Mouse (Mus musculus): Measurements from ENCODE around the gene Gxylt2.

The Gxylt2 gene

DNA sequence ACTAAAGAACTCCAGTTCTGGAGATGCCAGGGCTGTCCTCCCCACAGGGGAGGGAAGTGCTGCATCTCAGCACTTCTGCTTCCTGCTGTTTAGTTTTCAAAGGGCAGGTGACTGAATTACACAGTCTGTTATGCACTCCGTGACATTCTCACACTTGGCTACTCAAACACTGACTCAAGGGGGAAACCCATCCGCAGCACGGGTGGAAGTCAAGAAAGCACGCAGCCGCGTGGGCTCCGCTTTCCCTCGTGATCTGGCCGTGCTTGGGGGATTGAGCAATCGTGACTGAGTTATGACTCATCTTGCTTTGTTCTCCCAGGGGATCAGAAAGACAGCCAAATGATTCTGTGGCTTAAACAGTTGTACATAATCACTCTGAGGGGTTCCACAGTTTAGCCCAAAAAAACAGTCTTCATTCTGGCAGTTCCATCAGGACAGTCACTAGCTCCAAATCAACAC is 96.0 kb downstream of the Gxylt2 start:
- DNase-seq (ENCODE audit: low read depth): peak; percentile 83

DNA sequence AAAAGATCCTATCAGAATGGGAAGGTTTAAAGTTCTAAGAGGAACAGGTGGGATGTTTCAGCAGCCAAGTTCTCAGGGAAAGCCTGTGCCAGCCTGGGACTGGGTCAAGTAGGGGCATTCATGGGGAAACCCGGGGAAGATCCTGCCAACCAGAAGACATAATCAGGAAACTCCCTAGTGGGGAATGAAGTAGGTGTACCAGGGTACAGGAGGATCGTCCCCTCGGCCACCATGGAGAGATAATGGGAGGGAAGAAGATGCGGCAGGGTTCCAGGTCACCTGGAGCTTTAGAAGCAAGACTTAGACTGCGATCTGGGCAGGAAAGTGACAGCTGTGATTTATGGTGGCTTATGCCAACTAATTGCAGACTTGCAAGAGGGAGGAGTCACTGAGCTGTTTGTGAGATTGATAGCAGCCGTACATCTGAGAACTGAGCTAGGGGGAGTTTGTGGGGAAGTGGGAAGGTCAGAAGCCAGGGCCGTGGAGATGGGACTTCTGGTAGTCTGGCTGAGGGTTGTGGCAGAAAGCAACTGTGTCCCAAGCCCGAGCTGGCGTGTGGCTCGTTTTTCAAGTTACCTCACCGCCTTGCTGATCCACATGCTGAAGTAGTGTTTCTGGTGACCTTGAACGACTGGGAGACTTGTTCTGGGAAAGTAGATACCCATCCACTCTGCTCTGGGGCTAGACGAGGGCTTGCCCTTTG is 98.0 kb downstream of the Gxylt2 start:
- DNase-seq (ENCODE audit: low read depth): no peak

DNA sequence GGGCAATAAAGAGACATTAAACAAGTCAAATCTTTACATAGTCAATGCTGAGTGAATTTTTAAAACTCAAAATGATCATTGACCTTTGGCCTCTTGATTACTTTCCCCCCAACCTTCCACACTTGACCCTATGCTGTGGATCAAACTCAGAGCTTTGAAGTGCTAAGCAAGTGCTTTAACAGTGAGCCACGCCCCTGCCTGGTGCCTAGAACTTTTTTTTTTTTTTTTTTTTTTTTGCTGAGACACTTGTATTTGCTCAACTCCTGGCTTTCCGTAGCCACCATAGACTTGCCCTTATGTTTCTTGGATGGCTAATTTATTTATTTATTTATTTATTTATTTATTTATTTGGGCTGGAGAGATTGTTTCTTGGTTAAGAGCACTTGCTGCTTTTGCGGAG is 98.7 kb downstream of the Gxylt2 start:
- no peak for DNase-seq (ENCODE audit: low read depth)

DNA sequence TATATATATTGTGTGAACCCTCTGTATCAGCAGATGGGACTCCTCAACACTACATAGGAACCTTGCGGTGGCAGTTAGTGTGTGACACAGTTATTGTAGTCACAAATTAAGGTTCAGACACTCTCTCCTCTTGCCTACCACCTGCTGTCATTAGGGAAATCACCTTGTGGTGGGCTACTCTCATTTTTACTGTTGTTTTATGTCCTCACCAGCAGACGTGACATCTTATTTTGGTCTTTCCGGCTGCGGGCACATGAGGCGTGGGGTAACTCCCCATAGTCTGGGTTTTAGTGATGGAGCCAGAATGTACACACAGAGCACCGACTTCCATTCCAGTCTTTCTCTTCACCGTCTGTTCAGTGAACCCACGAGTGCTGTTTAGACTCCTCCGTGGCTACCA is 102.7 kb downstream of the Gxylt2 start:
- DNase-seq (ENCODE audit: low read depth): no peak

DNA sequence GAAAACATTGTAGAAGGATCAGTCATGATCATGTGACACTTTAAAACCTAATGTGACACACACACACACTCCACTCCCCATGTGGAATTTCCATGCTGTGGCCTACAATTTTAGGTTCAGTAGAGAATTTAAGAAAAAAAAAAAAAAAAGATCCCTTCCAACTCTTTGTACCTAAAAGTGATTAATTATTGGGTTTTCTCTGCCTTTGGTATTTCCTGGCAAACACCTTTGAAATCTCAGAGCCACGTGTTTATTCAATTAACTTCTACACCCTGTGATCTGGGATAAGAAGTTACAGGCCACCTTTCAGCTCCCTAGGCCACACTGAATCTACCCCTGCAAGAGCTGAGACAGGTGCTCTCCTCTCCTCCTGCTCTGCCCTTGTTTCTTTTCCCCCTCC is 103.2 kb downstream of the Gxylt2 start:
- no peak for DNase-seq (ENCODE audit: low read depth)

DNA sequence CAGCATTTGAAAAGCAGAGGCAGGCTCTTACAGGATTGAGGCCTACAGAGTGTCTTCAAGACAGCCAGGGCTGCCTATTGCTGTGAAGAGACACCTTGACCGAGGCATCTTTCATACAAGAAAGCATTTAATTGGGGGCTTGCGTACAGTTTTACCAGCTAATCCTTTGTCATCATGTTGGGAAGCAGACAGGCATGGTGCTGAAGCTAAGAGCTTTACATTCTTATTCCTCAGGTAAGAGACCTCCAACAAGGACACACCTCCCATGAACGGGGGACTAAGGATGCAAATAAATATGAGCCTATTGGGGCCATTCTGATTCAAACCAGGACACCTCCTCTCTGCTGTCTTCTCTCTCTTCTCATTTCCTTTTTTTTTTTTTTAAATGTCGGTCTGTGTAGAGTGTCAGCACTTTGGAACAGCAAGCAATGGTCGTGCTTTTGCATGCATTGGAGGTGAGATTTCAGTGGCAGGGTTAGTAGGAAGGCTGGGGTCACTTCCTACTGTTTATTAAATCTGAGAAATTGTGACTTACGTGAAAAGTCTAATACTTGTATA is 103.8 kb downstream of the Gxylt2 start:
- DNase-seq (ENCODE audit: low read depth): no peak

DNA sequence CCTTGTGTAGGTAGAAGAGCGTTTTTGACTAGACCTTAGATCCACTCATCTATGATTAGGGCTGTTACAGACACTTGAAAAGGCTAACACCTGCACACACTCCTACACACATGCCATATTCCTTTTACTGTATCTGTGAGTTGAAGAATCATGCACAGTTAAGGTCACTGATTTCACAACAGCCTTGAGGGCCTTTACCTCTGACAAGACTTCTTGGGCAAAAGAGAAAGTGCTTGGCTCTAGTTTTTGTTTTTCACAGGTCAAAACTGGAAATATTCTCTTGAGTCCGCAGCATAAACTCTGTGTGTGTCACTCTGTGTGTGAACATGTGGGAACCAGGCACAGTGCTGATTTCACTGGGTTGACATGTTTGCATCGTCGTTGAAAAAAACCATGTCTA is 105.6 kb downstream of the Gxylt2 start:
- DNase-seq (ENCODE audit: low read depth): no peak

DNA sequence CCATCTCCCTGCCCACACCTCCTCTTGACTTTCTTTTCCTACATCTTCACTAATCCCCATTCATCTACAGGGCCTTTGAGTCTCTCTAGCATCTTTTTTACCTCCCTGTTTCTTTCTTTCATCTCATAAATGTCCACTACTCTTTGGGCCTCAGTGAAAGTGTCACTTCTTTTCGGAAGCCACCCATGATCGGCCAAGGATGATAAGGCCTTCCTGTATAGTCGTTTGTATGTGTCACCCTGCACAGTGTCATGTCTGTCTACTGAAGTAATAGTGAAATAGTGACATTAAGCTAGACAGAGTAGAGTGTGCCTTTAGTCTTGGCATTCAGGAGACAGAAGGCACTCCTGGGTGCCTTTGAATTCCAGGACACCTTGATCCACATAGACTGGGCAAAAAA is 107.2 kb downstream of the Gxylt2 start:
- no peak for DNase-seq (ENCODE audit: low read depth)

DNA sequence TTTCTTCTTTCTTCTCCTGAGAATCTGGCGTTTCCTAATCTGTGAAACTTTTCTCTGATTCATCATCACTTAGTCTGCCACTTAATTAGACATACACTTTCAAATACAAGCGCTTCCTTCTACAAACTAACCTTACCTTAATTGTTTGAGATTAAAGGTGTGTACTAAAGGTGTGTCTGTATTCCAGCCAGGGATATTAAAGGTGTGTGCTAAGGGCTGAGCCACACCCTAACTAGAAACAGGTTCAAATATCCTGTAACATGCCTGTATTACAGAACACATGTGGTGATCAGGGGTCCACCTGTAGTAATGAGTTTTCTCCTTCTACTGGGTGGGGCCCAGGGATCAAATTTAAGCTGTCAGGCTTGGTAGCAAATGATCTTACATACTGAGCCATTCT is 116.8 kb downstream of the Gxylt2 start:
- DNase-seq (ENCODE audit: low read depth): no peak

DNA sequence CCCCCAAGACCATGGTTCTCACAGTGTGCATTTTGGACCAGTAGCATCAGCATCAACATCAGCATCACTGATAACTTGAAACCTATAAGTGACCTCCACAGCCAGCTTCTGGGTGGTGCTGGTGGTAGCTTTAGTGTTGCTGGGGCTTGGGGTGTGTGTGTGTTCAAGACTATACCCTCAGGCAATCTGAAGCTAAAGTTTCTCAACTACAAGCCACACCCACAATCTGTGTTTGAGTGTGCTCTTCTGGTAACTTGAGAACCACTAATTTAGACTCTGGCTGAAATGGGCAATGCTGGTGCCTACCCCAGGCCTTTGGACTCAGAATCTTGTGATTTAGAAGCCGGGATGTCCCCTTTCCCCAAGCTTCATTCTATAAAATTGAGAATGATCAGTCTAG is 118.8 kb downstream of the Gxylt2 start:
- DNase-seq (ENCODE audit: low read depth): no peak

DNA sequence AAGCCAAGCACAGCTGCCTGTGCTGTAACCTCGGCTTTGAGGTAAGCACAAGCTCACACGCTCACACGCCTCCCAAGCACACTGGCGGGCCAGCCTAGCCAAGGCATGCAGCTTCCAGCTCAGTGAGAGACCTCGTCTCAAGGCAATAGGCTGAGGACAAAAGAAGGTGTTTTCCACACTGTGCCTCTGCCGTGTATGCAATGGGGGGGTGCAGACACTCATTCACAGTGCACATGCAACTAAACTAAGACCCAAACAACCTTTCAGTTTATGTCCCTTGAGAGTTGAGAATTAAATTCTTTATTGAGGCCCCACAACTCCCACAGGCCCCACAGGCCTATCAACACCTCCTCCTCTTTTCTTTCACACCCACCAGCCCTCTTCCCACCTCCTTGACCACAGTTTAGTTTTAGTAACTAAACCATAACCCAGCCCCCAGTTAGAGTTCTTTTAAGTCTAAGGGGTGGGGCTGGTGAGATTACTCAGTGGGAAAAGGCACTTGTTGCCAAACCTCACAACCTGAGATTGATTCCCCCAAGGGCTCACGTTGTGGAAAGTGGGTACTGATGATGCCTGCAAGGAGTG is 119.9 kb downstream of the Gxylt2 start:
- DNase-seq (ENCODE audit: low read depth): no peak

DNA sequence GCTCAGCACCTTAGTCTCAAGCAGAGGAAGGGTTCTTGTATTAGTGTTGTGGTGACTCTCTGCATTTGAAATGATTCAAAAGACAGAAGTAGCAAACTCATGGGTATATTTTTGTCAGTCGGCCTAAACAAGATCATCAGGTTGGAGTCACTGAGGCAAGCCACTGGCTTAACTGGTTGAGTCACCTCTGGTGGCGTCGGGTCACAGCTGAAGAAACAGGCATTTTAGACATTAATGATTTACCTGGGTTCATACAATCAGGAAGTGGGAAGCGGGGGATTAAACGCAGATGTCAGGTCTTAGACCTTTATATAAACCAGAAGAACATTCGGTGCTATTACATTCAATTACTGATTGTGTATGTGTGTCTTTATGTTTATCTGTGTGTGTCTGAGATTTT is 121.5 kb downstream of the Gxylt2 start:
- no peak for DNase-seq (ENCODE audit: low read depth)

DNA sequence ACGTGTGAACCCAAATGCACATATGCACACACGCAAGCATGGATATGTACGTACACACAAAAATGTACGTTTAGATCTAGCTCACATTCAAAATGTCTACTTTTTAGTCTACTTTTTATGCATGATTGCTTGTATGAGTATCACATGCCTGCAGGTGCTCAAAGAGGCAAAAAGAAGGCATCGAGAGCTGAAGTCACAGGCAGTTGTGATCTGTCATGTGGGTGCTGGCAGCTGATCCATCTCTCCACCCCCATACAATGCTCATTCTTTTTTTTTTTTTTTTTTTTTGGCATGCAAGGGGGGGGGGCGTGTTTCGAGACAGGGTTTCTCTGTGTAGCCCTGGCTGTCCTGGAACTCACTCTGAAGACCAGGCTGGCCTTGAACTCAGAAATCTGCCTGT is 124.0 kb downstream of the Gxylt2 start:
- DNase-seq (ENCODE audit: low read depth): no peak

DNA sequence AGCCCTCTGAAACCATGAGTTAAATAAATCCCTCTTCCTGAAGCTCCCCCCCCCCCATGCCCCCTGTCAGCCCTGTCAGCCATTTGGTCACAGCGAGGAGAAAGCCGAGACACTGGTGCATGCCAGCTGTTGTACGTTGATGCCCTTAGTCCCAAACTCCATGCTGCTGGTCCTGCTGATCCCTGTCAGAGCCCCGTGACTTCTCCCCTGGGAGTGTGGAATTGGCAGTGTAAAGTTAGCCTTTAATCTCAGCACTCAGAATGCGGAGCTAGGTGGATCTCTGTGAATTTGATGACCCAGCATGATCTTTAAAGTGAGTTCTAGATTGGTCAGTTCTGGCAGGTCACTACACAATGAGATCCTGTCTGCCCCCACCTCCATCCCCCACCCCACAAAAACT is 125.2 kb downstream of the Gxylt2 start:
- no peak for DNase-seq (ENCODE audit: low read depth)

DNA sequence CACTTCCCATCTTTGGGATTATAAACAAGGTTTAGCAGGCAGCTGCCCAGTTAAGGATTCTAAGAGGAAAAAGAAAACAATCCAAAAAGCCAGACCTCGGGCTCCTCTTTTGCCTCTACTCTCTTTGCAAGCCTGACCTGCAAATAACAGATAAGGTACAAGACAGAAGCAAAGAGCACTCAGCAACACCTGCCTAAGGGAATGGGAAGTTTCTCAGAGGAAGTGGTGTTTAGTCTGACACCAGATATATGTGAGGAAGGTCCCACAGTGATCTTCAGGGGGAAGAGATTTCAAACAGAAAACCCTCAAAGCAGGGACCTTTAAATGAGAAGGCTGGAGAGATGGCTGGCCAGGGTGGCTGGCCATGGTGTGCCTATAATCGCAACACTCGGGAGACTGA is 126.7 kb downstream of the Gxylt2 start:
- DNase-seq (ENCODE audit: low read depth): no peak

DNA sequence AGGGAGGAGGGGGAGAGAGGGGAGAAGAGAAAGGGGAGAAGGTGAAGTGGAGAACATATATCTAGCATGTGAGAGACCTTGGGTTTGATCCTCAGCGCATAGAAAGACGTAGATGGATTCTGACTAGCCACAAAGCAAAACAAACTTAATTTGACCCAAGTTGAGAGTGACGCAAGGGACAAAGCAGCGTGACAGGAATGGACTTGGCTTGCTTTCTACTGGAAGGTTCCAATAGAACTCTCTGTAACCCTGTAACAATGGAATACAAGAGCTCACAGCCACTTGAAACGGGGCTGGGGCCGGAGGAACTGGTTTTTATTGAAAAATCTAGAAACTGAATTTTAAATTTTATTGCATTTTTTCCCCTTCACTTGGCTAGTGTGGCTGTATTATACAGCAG is 127.2 kb downstream of the Gxylt2 start:
- DNase-seq (ENCODE audit: low read depth): no peak

DNA sequence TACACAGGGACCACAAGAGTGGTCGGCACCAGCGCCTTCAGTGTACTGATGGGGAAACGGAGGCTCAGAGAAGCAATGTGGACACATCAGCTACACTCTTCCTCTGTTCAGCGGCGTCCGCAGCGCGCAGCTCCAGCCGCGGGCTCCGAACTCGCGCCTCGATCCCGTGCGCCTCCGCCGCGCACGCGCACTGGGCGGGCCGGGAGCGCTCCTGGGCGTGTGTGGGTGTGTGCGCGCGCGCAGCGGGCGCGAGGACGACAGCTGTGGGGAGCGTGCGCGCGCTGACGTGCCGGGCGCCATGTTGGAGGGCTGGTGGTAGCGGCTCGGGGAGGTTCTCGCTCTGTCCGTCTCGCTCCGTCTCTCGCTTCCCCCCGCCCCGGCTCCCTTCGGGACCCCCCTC is 128.8 kb downstream of the Gxylt2 start, which contains the start of gene Ppp4r2:
Gene Ppp4r2, plus strand, starts transcription at position 268 of the 400 bp plus-strand sequence.
- peak; percentile 46 for DNase-seq (ENCODE audit: low read depth)

DNA sequence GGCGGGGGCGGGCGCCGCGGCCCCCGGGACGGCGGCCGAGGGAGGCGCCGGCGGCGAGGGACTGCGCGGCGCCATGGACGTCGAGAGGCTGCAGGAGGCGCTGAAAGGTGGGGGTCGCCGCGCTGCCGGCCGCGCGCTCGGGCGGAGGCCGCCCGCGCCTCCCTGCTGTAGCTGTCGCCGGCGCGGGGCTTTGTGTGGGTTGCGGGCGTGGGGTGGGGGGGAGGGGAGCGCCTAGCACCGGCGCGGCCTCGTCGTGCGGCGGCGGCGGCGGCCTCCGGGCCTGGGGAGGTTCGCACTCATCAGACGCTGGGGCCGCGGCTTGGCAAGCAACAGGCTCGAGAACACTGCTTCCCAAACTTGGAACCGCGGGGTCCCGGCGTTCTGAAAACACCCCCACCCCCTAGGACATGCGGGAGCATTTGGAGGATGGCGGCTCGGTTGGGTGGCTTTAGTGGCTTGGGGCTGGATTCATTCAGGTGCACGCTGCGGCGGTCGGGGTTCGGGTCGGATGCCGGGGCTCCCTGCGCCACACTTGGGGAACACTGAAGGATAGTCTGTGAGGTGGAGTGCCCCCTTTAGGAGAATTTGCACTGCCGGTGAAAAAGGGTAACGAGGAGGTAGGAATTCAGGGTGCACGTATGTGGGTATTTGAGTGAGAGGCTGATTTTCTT is 129.4 kb downstream of the Gxylt2 start:
- peak; percentile 17 for DNase-seq (ENCODE audit: low read depth)

DNA sequence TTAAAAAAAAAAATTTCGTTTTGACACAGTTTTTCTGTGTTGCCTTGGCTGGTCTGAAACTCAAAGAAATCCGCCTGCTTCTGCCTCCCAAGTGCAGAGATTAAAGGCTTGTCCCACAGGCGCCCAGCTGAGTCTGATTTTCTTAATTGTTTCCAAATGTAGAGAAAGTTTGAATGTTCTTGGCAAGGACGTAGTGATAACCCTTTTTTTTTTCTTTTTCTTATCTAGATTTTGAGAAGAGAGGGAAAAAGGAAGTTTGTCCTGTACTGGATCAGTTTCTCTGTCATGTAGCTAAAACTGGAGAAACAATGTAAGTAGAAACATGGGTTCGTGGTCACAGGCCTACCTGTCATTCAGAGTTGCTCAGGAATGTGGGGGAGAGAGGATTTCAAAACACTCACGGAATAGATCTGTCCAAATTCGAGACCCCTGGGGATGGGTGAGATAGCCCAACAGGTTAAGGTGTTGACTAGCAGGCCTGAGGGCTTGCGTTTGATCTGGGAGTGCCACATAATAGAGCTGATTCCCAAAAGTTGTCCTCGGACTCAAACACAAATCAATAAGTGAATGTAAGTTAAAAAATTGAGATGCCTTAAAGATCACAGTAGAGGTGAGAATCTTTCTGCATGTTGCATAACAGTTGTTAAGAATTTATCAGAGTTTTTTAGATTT is 130.1 kb downstream of the Gxylt2 start:
- peak; percentile 11 for DNase-seq (ENCODE audit: low read depth)

DNA sequence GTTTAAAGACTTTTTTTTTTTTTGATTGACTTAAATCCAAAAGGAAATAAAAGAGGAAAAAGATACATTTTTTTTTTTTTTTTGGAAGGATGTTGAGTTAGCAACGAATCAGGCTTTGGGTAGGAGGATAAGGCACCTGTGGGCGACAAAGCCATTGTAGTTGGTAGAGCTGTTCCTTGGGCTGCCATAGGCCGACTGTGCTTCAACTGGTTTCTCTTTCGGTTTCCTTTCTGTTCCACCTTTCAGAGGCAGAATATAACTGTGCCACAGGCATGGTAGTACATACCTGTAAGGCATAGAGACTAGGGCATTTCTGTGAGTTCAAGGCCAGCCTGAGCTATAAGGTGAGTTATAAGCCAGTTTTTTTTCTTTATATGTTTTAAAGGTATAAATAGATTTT is 140.5 kb downstream of the Gxylt2 start:
- DNase-seq (ENCODE audit: low read depth): no peak

DNA sequence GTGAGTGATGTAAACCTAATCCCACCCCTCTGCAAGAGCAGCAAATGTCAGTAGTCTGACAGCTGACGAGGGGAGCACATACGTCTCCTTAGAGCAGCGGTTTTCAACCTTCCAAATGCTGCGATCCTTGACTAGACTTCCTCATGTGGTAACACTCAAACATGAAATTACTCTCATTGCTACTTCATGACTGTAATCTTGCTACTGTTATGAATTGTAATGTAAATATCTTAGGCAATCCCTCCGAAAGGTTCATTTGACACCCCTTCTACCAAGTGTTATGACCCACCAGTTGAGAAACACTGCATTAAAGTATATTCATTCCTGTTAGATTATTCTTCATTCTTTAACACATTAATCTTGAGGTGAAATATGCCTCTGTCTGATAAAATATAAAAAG is 142.7 kb downstream of the Gxylt2 start:
- no peak for DNase-seq (ENCODE audit: low read depth)

DNA sequence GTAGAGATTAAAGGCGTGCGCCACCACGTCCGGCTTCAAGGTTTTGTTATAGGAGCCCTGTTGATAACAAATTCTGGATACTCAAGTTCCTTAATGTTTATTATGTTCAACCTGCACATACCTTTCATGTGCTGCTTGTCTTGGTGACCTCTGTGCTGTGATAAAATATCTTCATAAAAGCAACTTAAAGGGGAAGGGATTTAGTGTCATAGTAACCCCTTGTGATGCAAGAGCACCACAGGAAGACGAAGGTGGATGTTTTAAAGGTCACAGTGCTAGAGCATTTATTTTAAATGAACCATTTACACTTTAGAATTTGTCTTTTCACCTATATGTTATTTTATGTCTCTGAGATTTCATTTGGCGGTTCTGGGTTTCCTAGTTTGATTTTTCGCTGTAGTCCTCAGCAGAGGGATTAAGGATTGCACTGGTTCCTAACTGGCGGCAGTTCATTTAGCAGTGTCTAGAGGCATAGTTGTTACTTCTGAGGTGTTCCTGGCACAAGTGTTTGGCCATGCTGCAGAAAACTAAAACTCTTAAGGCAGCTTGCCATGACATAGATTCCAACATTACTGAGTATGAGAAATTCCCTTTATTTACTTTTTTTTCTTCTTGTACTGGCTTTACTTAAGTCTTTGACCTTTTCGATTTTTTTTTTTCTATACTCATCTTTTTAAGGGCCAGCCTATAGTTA is 144.3 kb downstream of the Gxylt2 start:
- DNase-seq (ENCODE audit: low read depth): peak; percentile 30

Data from fibroblast of lung, adult 2 months (primary cell).